Mouse (Mus musculus): ENCODE data around the gene Zfp512b. TPM values are rescaled to one million over a fixed set of nuclear protein-coding genes. Genes with fewer than 3 reads are reported as not detected.

The Zfp512b gene
- polyA plus RNA-seq, 1 experiment from 2014 or later = 28.5 TPM

- WGBS = 80% methylated on average over 8 of the region's 8 CpGs
- no peak overlapping the region for H3K9ac ChIP-seq
- H3K4me1 ChIP-seq = peaks cover 8% of the 10 kb centered on the region
- peaks cover 51% of the 10 kb centered on the region for H3K36me3 ChIP-seq
- H3K27me3 ChIP-seq (replicated peaks) = no peaks in the 10 kb centered on the region
- H3K9me3 ChIP-seq = peaks cover 6% of the 10 kb centered on the region; the same call in 1 of the 2 replicates
- no peak overlapping the region for H3K4me2 ChIP-seq
- no peak for ATAC-seq (ENCODE audit: extremely low read depth, insufficient number of reproducible peaks, low FRiP score, low TSS enrichment)
- H3K4me3 ChIP-seq = no peak overlapping the region
- no peak overlapping the region for H3K27ac ChIP-seq (replicated peaks)
Observed at GRCm38 (mm10) chr2:181570375-181570774, 22.2 kb downstream of the Zfp512b start.

- Histone ChIP-seq H3K9me3 (peaks cover 9% of the 10 kb centered on the region; the same call in 1 of the 2 replicates), H3K4me1 (peaks cover 8% of the 10 kb centered on the region), H3K4me3 (no peak overlapping the region), H3K36me3 (peaks cover 51% of the 10 kb centered on the region), H3K9ac (no peak overlapping the region), H3K27ac (replicated peaks) (no peak overlapping the region), H3K4me2 (no peak overlapping the region), H3K27me3 (replicated peaks) (no peaks in the 10 kb centered on the region)
- 88% methylated on average over 10 of the region's 10 CpGs for WGBS
- ATAC-seq (ENCODE audit: extremely low read depth, insufficient number of reproducible peaks, low FRiP score, low TSS enrichment) = no peak
Observed at GRCm38 (mm10) chr2:181569856-181570255, 22.7 kb downstream of the Zfp512b start.

- WGBS = 50% methylated on average over 7 of the region's 7 CpGs
Observed at GRCm38 (mm10) chr2:181568272-181569008, 24.2 kb downstream of the Zfp512b start.

GRCm38 (mm10) chr2:181567338-181567737 lies 25.3 kb downstream of the Zfp512b start:
- Histone ChIP-seq H3K4me3 (no peak overlapping the region), H3K36me3 (peaks cover 28% of the 10 kb centered on the region), H3K4me1 (peaks cover 8% of the 10 kb centered on the region), H3K27me3 (replicated peaks) (no peaks in the 10 kb centered on the region), H3K27ac (replicated peaks) (no peak overlapping the region), H3K9ac (no peak overlapping the region), H3K4me2 (no peak overlapping the region), H3K9me3 (peaks cover 9% of the 10 kb centered on the region; the same call in 1 of the 2 replicates)
- WGBS = 83% methylated on average over 3 of the region's 3 CpGs
- no peak for ATAC-seq (ENCODE audit: extremely low read depth, insufficient number of reproducible peaks, low FRiP score, low TSS enrichment)

More at GRCm38 (mm10) chr2:181568272-181569008, 24.2 kb downstream of the Zfp512b start:
- Histone ChIP-seq H3K9me3 (peaks cover 9% of the 10 kb centered on the region; the same call in 1 of the 2 replicates), H3K27me3 (replicated peaks) (no peaks in the 10 kb centered on the region), H3K4me1 (peaks cover 8% of the 10 kb centered on the region), H3K9ac (no peak overlapping the region), H3K27ac (replicated peaks) (no peak overlapping the region), H3K4me3 (no peak overlapping the region), H3K4me2 (no peak overlapping the region), H3K36me3 (peaks cover 37% of the 10 kb centered on the region)
- no peak for ATAC-seq (ENCODE audit: extremely low read depth, insufficient number of reproducible peaks, low FRiP score, low TSS enrichment)

- ATAC-seq (ENCODE audit: extremely low read depth, insufficient number of reproducible peaks, low FRiP score, low TSS enrichment) = no peak
- Histone ChIP-seq H3K4me3 (no peak overlapping the region), H3K36me3 (peaks cover 62% of the 10 kb centered on the region), H3K27me3 (replicated peaks) (no peaks in the 10 kb centered on the region), H3K27ac (replicated peaks) (no peak overlapping the region), H3K9ac (no peak overlapping the region), H3K4me2 (no peak overlapping the region), H3K4me1 (no peaks in the 10 kb centered on the region), H3K9me3 (no peaks in the 10 kb centered on the region)
Observed at GRCm38 (mm10) chr2:181553772-181554171, 38.8 kb downstream of the Zfp512b start.

GRCm38 (mm10) chr2:181550233-181550632 lies 42.4 kb downstream of the Zfp512b start:
- Histone ChIP-seq H3K27ac (replicated peaks) (no peak overlapping the region), H3K27me3 (replicated peaks) (no peaks in the 10 kb centered on the region), H3K9ac (no peak overlapping the region), H3K36me3 (peaks cover 92% of the 10 kb centered on the region), H3K4me2 (no peak overlapping the region), H3K4me1 (peaks cover 7% of the 10 kb centered on the region), H3K9me3 (no peaks in the 10 kb centered on the region), H3K4me3 (no peak overlapping the region)
- WGBS = 78% methylated on average over 2 of the region's 2 CpGs
- ATAC-seq (ENCODE audit: extremely low read depth, insufficient number of reproducible peaks, low FRiP score, low TSS enrichment) = no peak

- 64% methylated on average over 5 of the region's 5 CpGs for WGBS
- Histone ChIP-seq H3K9ac (no peak overlapping the region), H3K4me2 (no peak overlapping the region), H3K36me3 (peaks cover 79% of the 10 kb centered on the region), H3K4me1 (peaks cover 7% of the 10 kb centered on the region), H3K9me3 (no peaks in the 10 kb centered on the region), H3K27ac (replicated peaks) (no peak overlapping the region), H3K4me3 (no peak overlapping the region), H3K27me3 (replicated peaks) (no peaks in the 10 kb centered on the region)
- ATAC-seq (ENCODE audit: extremely low read depth, insufficient number of reproducible peaks, low FRiP score, low TSS enrichment) = no peak
Observed at GRCm38 (mm10) chr2:181548682-181549081, 43.9 kb downstream of the Zfp512b start.

- H3K27me3 ChIP-seq (replicated peaks) = no peaks in the 10 kb centered on the region
- peaks cover 75% of the 10 kb centered on the region for H3K36me3 ChIP-seq
- peaks cover 7% of the 10 kb centered on the region for H3K4me1 ChIP-seq
- no peaks in the 10 kb centered on the region for H3K9me3 ChIP-seq
- no peak overlapping the region for H3K4me2 ChIP-seq
- 84% methylated on average over 1 of the region's 1 CpGs for WGBS
- ATAC-seq (ENCODE audit: extremely low read depth, insufficient number of reproducible peaks, low FRiP score, low TSS enrichment) = no peak
- no peak overlapping the region for H3K27ac ChIP-seq (replicated peaks)
- H3K9ac ChIP-seq = no peak overlapping the region
- H3K4me3 ChIP-seq = no peak overlapping the region
Observed at GRCm38 (mm10) chr2:181548227-181548626, 44.4 kb downstream of the Zfp512b start.

GRCm38 (mm10) chr2:181546142-181546541 lies 46.5 kb downstream of the Zfp512b start:
- H3K27me3 ChIP-seq (replicated peaks) = no peaks in the 10 kb centered on the region
- no peak overlapping the region for H3K27ac ChIP-seq (replicated peaks)
- no peak for ATAC-seq (ENCODE audit: extremely low read depth, insufficient number of reproducible peaks, low FRiP score, low TSS enrichment)
- no peak overlapping the region for H3K9ac ChIP-seq
- no peak overlapping the region for H3K4me3 ChIP-seq
- no peak overlapping the region for H3K4me2 ChIP-seq
- peaks cover 62% of the 10 kb centered on the region for H3K36me3 ChIP-seq
- no peaks in the 10 kb centered on the region for H3K9me3 ChIP-seq
- WGBS = 87% methylated on average over 7 of the region's 7 CpGs
- H3K4me1 ChIP-seq = peaks cover 7% of the 10 kb centered on the region

- 87% methylated on average over 6 of the region's 6 CpGs for WGBS
- Histone ChIP-seq H3K4me1 (peaks cover 11% of the 10 kb centered on the region), H3K36me3 (peaks cover 27% of the 10 kb centered on the region), H3K4me2 (no peak overlapping the region), H3K27me3 (replicated peaks) (no peaks in the 10 kb centered on the region), H3K27ac (replicated peaks) (no peak overlapping the region), H3K9me3 (no peaks in the 10 kb centered on the region), H3K9ac (no peak overlapping the region), H3K4me3 (no peak overlapping the region)
- ATAC-seq (ENCODE audit: extremely low read depth, insufficient number of reproducible peaks, low FRiP score, low TSS enrichment) = no peak
Observed at GRCm38 (mm10) chr2:181541761-181542380, 50.7 kb downstream of the Zfp512b start.

- peak overlapping the region; percentile 49 for H3K27ac ChIP-seq (replicated peaks)
- H3K9me3 ChIP-seq = no peaks in the 10 kb centered on the region
- peaks cover 19% of the 10 kb centered on the region for H3K4me1 ChIP-seq
- peaks cover 22% of the 10 kb centered on the region for H3K36me3 ChIP-seq
- H3K4me3 ChIP-seq = no peak overlapping the region
- no peaks in the 10 kb centered on the region for H3K27me3 ChIP-seq (replicated peaks)
- peak; percentile 42; the same call in 1 of the 2 replicates for ATAC-seq (ENCODE audit: extremely low read depth, insufficient number of reproducible peaks, low FRiP score, low TSS enrichment)
- H3K4me2 ChIP-seq = peak overlapping the region; percentile 12
- peak overlapping the region; percentile 58 for H3K9ac ChIP-seq
- 72% methylated on average over 2 of the region's 2 CpGs for WGBS
Observed at GRCm38 (mm10) chr2:181537444-181538047, 55.1 kb downstream of the Zfp512b start.
